ENCODE assay signal across 8 mouse cellular contexts in genomic region chr10:81321436-81321835, GRCm38 (mm10). TPM values are rescaled to one million over a fixed set of nuclear protein-coding genes. Genes with fewer than 3 reads are reported as not detected.
DNase-seq lines count a peak whose midpoint lies in the region; ATAC-seq and TF ChIP-seq lines count a peak whose summit lies in the region.

No protein-coding gene starts in this region.

- peak overlapping the region; percentile 87 for H3K9ac ChIP-seq in lung, embryonic 14.5 days
- peak overlapping the region; percentile 85 for H3K9ac ChIP-seq in embryonic facial prominence, embryonic 11.5 days (replicated peaks; ENCODE audit: low read length)
- peak overlapping the region; percentile 71 for H3K9ac ChIP-seq in intestine, embryonic 15.5 days
- peak overlapping the region; percentile 88 for H3K9ac ChIP-seq in neural tube, embryonic 13.5 days

- ATAC-seq in lung, embryonic 14.5 days (ENCODE audit: insufficient read depth), result no peak; the same call in 1 of the 2 replicates
- ATAC-seq in embryonic facial prominence, embryonic 11.5 days (replicated peaks; ENCODE audit: insufficient number of reproducible peaks, low FRiP score, low TSS enrichment, low read depth), result 0 out of 2 replicates have a peak, but pooled peaks have one; percentile 0
- ATAC-seq in intestine, embryonic 15.5 days, result peak; percentile 0; the same call in 1 of the 2 replicates
- ATAC-seq in neural tube, embryonic 13.5 days (ENCODE audit: low read depth), result peak; percentile 4

- TF ChIP-seq CTCF in lung, embryonic 14.5 days (IDR thresholded peaks at IDR 0.05; ENCODE audit: low read depth), result no peak

- H3K27ac ChIP-seq in lung, embryonic 14.5 days (ENCODE audit: low read depth), result peak overlapping the region; percentile 86
- peak overlapping the region; percentile 59 for H3K27ac ChIP-seq in embryonic facial prominence, embryonic 11.5 days (replicated peaks; ENCODE audit: low read depth, low read length)
- peak overlapping the region; percentile 78 for H3K27ac ChIP-seq in intestine, embryonic 15.5 days
- H3K27ac ChIP-seq in neural tube, embryonic 13.5 days (replicated peaks), result peak overlapping the region; percentile 89

- intact Hi-C loops in left cerebral cortex, postnatal 25 days (cut with DNase I), result no loop called here

- peaks cover 18% of the 10 kb centered on the region; the same call in 1 of the 2 replicates for H3K4me1 ChIP-seq in lung, embryonic 14.5 days (ENCODE audit: insufficient read depth)
- peaks cover 6% of the 10 kb centered on the region for H3K4me1 ChIP-seq in embryonic facial prominence, embryonic 11.5 days (ENCODE audit: control insufficient read depth, insufficient read depth, low read length)
- H3K4me1 ChIP-seq in intestine, embryonic 15.5 days (replicated peaks), result peaks cover 42% of the 10 kb centered on the region
- peaks cover 36% of the 10 kb centered on the region for H3K4me1 ChIP-seq in neural tube, embryonic 13.5 days (replicated peaks)

- H3K27me3 ChIP-seq in lung, embryonic 14.5 days (ENCODE audit: insufficient read depth, low read length), result no peaks in the 10 kb centered on the region
- H3K27me3 ChIP-seq in embryonic facial prominence, embryonic 11.5 days (ENCODE audit: control insufficient read depth, insufficient read depth, low read length), result no peaks in the 10 kb centered on the region
- H3K27me3 ChIP-seq in intestine, embryonic 15.5 days (replicated peaks), result no peaks in the 10 kb centered on the region
- H3K27me3 ChIP-seq in neural tube, embryonic 13.5 days, result no peaks in the 10 kb centered on the region

- H3K36me3 ChIP-seq in lung, embryonic 14.5 days (ENCODE audit: insufficient read depth), result peaks cover 61% of the 10 kb centered on the region
- H3K36me3 ChIP-seq in embryonic facial prominence, embryonic 11.5 days (replicated peaks; ENCODE audit: control insufficient read depth, insufficient read depth, low read depth, low read length), result peaks cover 21% of the 10 kb centered on the region
- peaks cover 42% of the 10 kb centered on the region for H3K36me3 ChIP-seq in intestine, embryonic 15.5 days
- H3K36me3 ChIP-seq in neural tube, embryonic 13.5 days, result peaks cover 66% of the 10 kb centered on the region

- peak overlapping the region; percentile 76 for H3K4me2 ChIP-seq in lung, embryonic 14.5 days
- peak overlapping the region; percentile 81 for H3K4me2 ChIP-seq in embryonic facial prominence, embryonic 11.5 days (ENCODE audit: low read depth, low read length)
- peak overlapping the region; percentile 66 for H3K4me2 ChIP-seq in intestine, embryonic 15.5 days (replicated peaks)
- H3K4me2 ChIP-seq in neural tube, embryonic 13.5 days, result peak overlapping the region; percentile 87

- peak overlapping the region; percentile 98 for H3K4me3 ChIP-seq in lung, embryonic 14.5 days (ENCODE audit: low read depth, low read length)
- peak overlapping the region; percentile 96 for H3K4me3 ChIP-seq in embryonic facial prominence, embryonic 11.5 days (ENCODE audit: low read depth, low read length)
- H3K4me3 ChIP-seq in intestine, embryonic 15.5 days (replicated peaks), result peak overlapping the region; percentile 84
- H3K4me3 ChIP-seq in neural tube, embryonic 13.5 days, result peak overlapping the region; percentile 90

- WGBS in lung, embryonic 14.5 days, result 3% methylated on average over 20 of the region's 20 CpGs
- 3% methylated on average over 20 of the region's 20 CpGs for WGBS in embryonic facial prominence, embryonic 11.5 days
- 2% methylated on average over 20 of the region's 20 CpGs for WGBS in intestine, embryonic 15.5 days
- WGBS in neural tube, embryonic 13.5 days, result 3% methylated on average over 20 of the region's 20 CpGs

- H3K9me3 ChIP-seq in lung, embryonic 14.5 days (ENCODE audit: low read depth, low read length), result no peaks in the 10 kb centered on the region
- no peaks in the 10 kb centered on the region for H3K9me3 ChIP-seq in embryonic facial prominence, embryonic 11.5 days (replicated peaks; ENCODE audit: control insufficient read depth, low read length)
- no peaks in the 10 kb centered on the region for H3K9me3 ChIP-seq in intestine, embryonic 15.5 days
- H3K9me3 ChIP-seq in neural tube, embryonic 13.5 days, result no peaks in the 10 kb centered on the region

- no peak for DNase-seq in lung, embryonic 14.5 days
- no peak for DNase-seq in lung, postnatal 25 days (ENCODE audit: low spot score)
- DNase-seq in embryonic facial prominence, embryonic 11.5 days (ENCODE audit: low spot score), result no peak
- DNase-seq in layer of hippocampus, postnatal 25 days (ENCODE audit: extremely low spot score in 1 of 2, low spot score in 1 of 2), result no peak
- no peak for DNase-seq in cerebellum, postnatal 36 days
- DNase-seq in left cerebral cortex, postnatal 25 days (ENCODE audit: low spot score in 2 of 2), result no peak

RNA-seq across cellular contexts. Expression of gene Cactin, which starts 0.5 kb away (rescaled TPM):
- 34.3 and 42.9 TPM in 2 replicates for polyA plus RNA-seq in lung, embryonic 14.5 days (2014; fragmentation: Nextera tagmentation; extraction: Ambion mirVana)
- 30.1 and 30.5 TPM in 2 replicates for polyA plus RNA-seq in embryonic facial prominence, embryonic 11.5 days (2014; fragmentation: Nextera tagmentation; extraction: Ambion mirVana)
- 38.7 and 39.5 TPM in 2 replicates for polyA plus RNA-seq in intestine, embryonic 15.5 days (2015; fragmentation: Nextera tagmentation; extraction: Ambion mirVana)
- polyA plus RNA-seq in neural tube, embryonic 13.5 days (2015; fragmentation: Nextera tagmentation; extraction: Ambion mirVana), result 32.5 and 42.5 TPM in 2 replicates
- 10 to 100 TPM; 28.1 to 30.0 TPM for total RNA-seq in layer of hippocampus, postnatal 25 days (2021)
- 10 to 100 TPM; 27.8 to 28.4 TPM for total RNA-seq in left cerebral cortex, postnatal 25 days (2021)

RNA-seq across cellular contexts. Expression of gene Tbxa2r, which starts 7.1 kb away (rescaled TPM):
- 13.6 and 15.0 TPM in 2 replicates for polyA plus RNA-seq in lung, embryonic 14.5 days (2014; fragmentation: Nextera tagmentation; extraction: Ambion mirVana)
- 1.4 and 2.1 TPM in 2 replicates for polyA plus RNA-seq in embryonic facial prominence, embryonic 11.5 days (2014; fragmentation: Nextera tagmentation; extraction: Ambion mirVana)
- 21.3 and 21.7 TPM in 2 replicates for polyA plus RNA-seq in intestine, embryonic 15.5 days (2015; fragmentation: Nextera tagmentation; extraction: Ambion mirVana)
- 4.5 and 4.8 TPM in 2 replicates for polyA plus RNA-seq in neural tube, embryonic 13.5 days (2015; fragmentation: Nextera tagmentation; extraction: Ambion mirVana)
- total RNA-seq in layer of hippocampus, postnatal 25 days (2021), result 1 to 10 TPM; 1.1 to 1.5 TPM
- 1 to 10 TPM; 1.2 to 1.4 TPM for total RNA-seq in left cerebral cortex, postnatal 25 days (2021)

RNA-seq across cellular contexts. Expression of gene Gipc3, which starts 21.6 kb away (rescaled TPM):
- polyA plus RNA-seq in lung, embryonic 14.5 days (2014; fragmentation: Nextera tagmentation; extraction: Ambion mirVana), result 0.05 and 0.08 TPM in 2 replicates
- not detected in 2 replicates for polyA plus RNA-seq in embryonic facial prominence, embryonic 11.5 days (2014; fragmentation: Nextera tagmentation; extraction: Ambion mirVana)
- polyA plus RNA-seq in intestine, embryonic 15.5 days (2015; fragmentation: Nextera tagmentation; extraction: Ambion mirVana), result 0.06 TPM in 1 of 2 replicates, not detected in the other
- polyA plus RNA-seq in neural tube, embryonic 13.5 days (2015; fragmentation: Nextera tagmentation; extraction: Ambion mirVana), result not detected in 2 replicates
- 1 to 10 TPM; 1.6 to 1.9 TPM for total RNA-seq in layer of hippocampus, postnatal 25 days (2021)
- total RNA-seq in left cerebral cortex, postnatal 25 days (2021), result under 1 TPM; 0.92 to 0.96 TPM

RNA-seq across cellular contexts. Expression of gene Pip5k1c, which starts 28.7 kb away (rescaled TPM):
- 50.8 and 58.6 TPM in 2 replicates for polyA plus RNA-seq in lung, embryonic 14.5 days (2014; fragmentation: Nextera tagmentation; extraction: Ambion mirVana)
- polyA plus RNA-seq in embryonic facial prominence, embryonic 11.5 days (2014; fragmentation: Nextera tagmentation; extraction: Ambion mirVana), result 41.5 and 46.6 TPM in 2 replicates
- 41.2 and 42.7 TPM in 2 replicates for polyA plus RNA-seq in intestine, embryonic 15.5 days (2015; fragmentation: Nextera tagmentation; extraction: Ambion mirVana)
- polyA plus RNA-seq in neural tube, embryonic 13.5 days (2015; fragmentation: Nextera tagmentation; extraction: Ambion mirVana), result 99.3 and 102 TPM in 2 replicates
- total RNA-seq in layer of hippocampus, postnatal 25 days (2021), result 100 to 1,000 TPM; 306 to 318 TPM
- total RNA-seq in left cerebral cortex, postnatal 25 days (2021), result 100 to 1,000 TPM; 402 to 420 TPM

RNA-seq across cellular contexts. Expression of gene Hmg20b, which starts 28.8 kb away (rescaled TPM):
- polyA plus RNA-seq in lung, embryonic 14.5 days (2014; fragmentation: Nextera tagmentation; extraction: Ambion mirVana), result 98.7 and 105 TPM in 2 replicates
- 97.9 and 103 TPM in 2 replicates for polyA plus RNA-seq in embryonic facial prominence, embryonic 11.5 days (2014; fragmentation: Nextera tagmentation; extraction: Ambion mirVana)
- 71.2 and 71.7 TPM in 2 replicates for polyA plus RNA-seq in intestine, embryonic 15.5 days (2015; fragmentation: Nextera tagmentation; extraction: Ambion mirVana)
- 46.5 and 51.5 TPM in 2 replicates for polyA plus RNA-seq in neural tube, embryonic 13.5 days (2015; fragmentation: Nextera tagmentation; extraction: Ambion mirVana)
- total RNA-seq in layer of hippocampus, postnatal 25 days (2021), result 10 to 100 TPM; 31.3 to 31.6 TPM
- 10 to 100 TPM; 23.5 to 28.4 TPM for total RNA-seq in left cerebral cortex, postnatal 25 days (2021)
